Mouse (Mus musculus) neural tube, embryonic 15.5 days (tissue): ENCODE measurements around the gene Klk14. TPM values are rescaled to one million over a fixed set of nuclear protein-coding genes. Genes with fewer than 3 reads are reported as not detected.
"Not testable (repeated sequence)": the region's sequence is repeated elsewhere in the genome, so short reads cannot be mapped to it uniquely, and the experiment has no call there.

Source experiments
- ATAC-seq: fragments of 200-750 bp; cut with Nextera tagmentation; 2 replicates; pipeline ENCODE4 v1.8.0; 2017; ENCODE audit warnings: mild to moderate bottlenecking, moderate TSS enrichment, moderate library complexity; ENCODE audit not compliant: low FRiP score
- H3K27ac ChIP-seq: fragments of 300-500 bp; sonication (generic); replicated peaks from 2 replicates; pipeline ENCODE4 v1.5.1; 2015; ENCODE audit warnings: mild to moderate bottlenecking, inconsistent platforms
- H3K27me3 ChIP-seq: fragments of 300-500 bp; sonication (generic); replicated peaks from 2 replicates; pipeline ENCODE4 v1.6.1; 2015; ENCODE audit warnings: inconsistent platforms
- H3K36me3 ChIP-seq: fragments of 300-500 bp; sonication (generic); 2 replicates; pipeline ENCODE4 v1.6.1; 2015; ENCODE audit warnings: inconsistent platforms
- H3K4me1 ChIP-seq: fragments of 300-500 bp; sonication (generic); 2 replicates; pipeline ENCODE4 v1.6.1; 2015; ENCODE audit warnings: inconsistent platforms
- H3K4me2 ChIP-seq: fragments of 300-500 bp; sonication (generic); 2 replicates; pipeline ENCODE4 v1.6.1; 2015; ENCODE audit warnings: inconsistent platforms, mild to moderate bottlenecking, moderate library complexity
- H3K4me3 ChIP-seq: fragments of 300-500 bp; sonication (generic); replicated peaks from 2 replicates; pipeline ENCODE4 v1.5.1; 2015; ENCODE audit warnings: mild to moderate bottlenecking, inconsistent platforms
- H3K9ac ChIP-seq: fragments of 300-500 bp; sonication (generic); replicated peaks from 2 replicates; pipeline ENCODE4 v1.6.1; 2015; ENCODE audit warnings: mild to moderate bottlenecking, inconsistent platforms
- H3K9me3 ChIP-seq: fragments of 300-500 bp; sonication (generic); replicated peaks from 2 replicates; pipeline ENCODE4 v1.6.1; 2016; ENCODE audit warnings: inconsistent platforms
- WGBS: fragments of 180-500 bp; shearing (Covaris S2); methylation state at CpG from one replicate; pipeline ENCODE4 v1.1.7; 2015; ENCODE audit warnings: mixed read lengths; 5-methylcytosine and 5-hydroxymethylcytosine counted together
- polyA plus RNA-seq: library from polyadenylated mRNA; unstranded; fragments of >200 nt; fragmentation: Nextera tagmentation; extraction: Ambion mirVana; gene quantifications from 2 replicates; pipeline ENCODE4 v1.2.1, GENCODE M21; 2015

The Klk14 gene
- polyA plus RNA-seq, 1 experiment from 2014 or later, result not detected

DNA sequence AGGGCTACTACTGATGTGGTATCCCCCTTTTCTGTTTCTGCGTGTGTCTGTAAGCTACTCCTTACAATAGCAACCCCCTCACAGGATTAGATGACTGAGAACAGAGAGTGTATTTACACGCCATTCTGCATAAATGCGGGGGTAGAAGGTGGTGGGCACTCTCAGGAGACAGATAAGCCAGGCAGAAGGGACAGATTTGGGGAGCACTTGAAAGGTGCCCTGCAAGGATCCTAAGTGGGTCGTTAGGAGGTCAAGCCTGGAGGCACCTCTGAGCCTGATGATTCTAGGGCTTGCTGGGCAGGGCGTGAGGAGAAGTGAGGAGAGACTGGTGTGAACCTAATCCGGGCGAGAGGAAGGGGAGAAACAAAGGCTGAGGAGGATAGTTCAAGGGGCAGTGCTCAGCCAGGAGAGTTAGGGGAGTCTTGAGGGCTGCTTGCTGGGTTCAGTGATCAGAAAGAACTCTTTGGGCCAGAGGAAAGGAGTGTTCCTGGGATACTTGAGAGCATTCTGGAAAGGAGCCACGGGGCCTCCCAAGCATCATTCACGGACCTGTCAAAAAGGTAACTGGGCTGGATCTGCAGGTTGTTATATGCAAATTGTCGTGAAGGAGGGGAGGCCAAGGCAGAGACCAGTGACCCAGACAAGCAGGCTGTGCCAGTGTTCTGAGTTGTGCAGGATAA is 17.5 kb upstream of the Klk14 start:
- H3K4me2 ChIP-seq, result peak overlapping the region; percentile 69
- H3K27me3 ChIP-seq, result no peaks in the 10 kb centered on the region
- peak overlapping the region; percentile 72 for H3K9ac ChIP-seq
- H3K4me1 ChIP-seq, result peaks cover 13% of the 10 kb centered on the region
- H3K27ac ChIP-seq, result peak overlapping the region; percentile 60; the same call in 1 of the 2 replicates
- ATAC-seq, result peak; percentile 30
- H3K36me3 ChIP-seq, result peaks cover 34% of the 10 kb centered on the region
- 16% methylated on average over 10 of the region's 10 CpGs for WGBS
- H3K9me3 ChIP-seq, result no peaks in the 10 kb centered on the region
- H3K4me3 ChIP-seq, result peak overlapping the region; percentile 66

DNA sequence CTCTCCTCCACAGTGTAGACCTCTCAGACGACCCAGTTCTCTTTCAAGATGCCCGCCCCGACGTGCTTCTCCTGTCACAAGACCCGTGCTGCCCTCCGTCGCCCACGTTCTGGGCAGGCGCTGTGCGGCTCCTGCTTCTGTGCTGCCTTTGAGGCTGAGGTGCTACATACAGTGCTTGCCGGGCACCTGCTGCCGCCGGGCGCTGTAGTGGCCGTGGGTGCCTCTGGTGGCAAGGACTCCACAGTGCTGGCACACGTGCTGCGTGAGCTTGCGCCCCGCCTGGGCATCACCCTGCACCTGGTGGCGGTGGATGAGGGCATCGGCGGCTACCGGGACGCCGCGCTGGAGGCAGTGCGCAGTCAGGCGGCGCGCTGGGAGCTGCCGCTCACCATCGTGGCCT is 15.1 kb upstream of the Klk14 start:
- 94% methylated on average over 32 of the region's 32 CpGs for WGBS
- H3K4me3 ChIP-seq, result no peak overlapping the region
- no peak overlapping the region for H3K27ac ChIP-seq
- no peaks in the 10 kb centered on the region for H3K9me3 ChIP-seq
- no peaks in the 10 kb centered on the region for H3K27me3 ChIP-seq
- ATAC-seq, result no peak
- H3K4me1 ChIP-seq, result peaks cover 13% of the 10 kb centered on the region
- H3K9ac ChIP-seq, result no peak overlapping the region
- no peak overlapping the region for H3K4me2 ChIP-seq
- peaks cover 43% of the 10 kb centered on the region for H3K36me3 ChIP-seq

DNA sequence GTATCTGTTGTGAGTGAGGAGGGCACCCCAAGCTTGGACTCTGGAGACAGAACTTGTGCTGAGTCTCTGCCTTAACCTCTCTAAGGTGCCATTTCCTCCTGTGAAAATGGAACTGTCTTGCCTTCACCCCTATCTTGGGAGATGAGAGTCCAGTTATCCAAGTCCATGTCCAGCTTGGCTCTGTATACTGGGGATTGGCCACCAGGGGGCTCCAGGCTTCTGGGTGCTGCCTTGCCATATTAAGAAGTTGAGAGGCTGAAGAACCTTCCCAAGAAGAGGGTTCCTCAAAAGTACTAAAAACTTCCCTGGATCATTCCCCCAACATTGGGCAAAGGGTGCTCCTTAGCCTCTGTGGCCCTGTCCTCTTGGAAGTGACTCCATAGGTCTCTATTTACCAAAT is 11.7 kb upstream of the Klk14 start:
- Histone ChIP-seq H3K4me2 (no peak overlapping the region), H3K4me1 (no peaks in the 10 kb centered on the region), H3K4me3 (no peak overlapping the region), H3K27me3 (no peaks in the 10 kb centered on the region), H3K27ac (no peak overlapping the region), H3K36me3 (peaks cover 43% of the 10 kb centered on the region), H3K9ac (no peak overlapping the region), H3K9me3 (no peaks in the 10 kb centered on the region)
- no peak for ATAC-seq

DNA sequence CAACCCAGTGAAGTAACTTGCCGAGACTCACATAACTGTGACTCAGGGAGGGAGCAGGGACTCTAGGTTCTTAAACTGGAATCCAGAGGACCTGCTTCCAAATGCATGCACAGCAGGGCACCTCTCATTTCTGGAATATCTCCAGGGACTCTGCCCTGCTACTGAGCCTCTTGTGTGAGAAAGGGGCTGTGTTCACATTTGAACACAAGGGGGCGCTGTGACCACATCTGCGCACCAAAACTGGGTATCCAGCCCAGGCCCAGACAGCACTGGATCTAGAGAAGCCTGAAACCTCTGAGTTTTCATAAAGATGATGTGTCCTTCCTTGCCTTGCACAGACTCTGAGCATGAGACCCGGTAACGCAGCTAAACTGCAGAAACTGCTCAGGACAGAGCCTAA is 9.3 kb upstream of the Klk14 start:
- H3K4me1 ChIP-seq, result no peaks in the 10 kb centered on the region
- no peak overlapping the region for H3K4me2 ChIP-seq
- no peak overlapping the region for H3K9ac ChIP-seq
- no peaks in the 10 kb centered on the region for H3K27me3 ChIP-seq
- H3K9me3 ChIP-seq, result no peaks in the 10 kb centered on the region
- peak; percentile 67; the same call in 1 of the 2 replicates for ATAC-seq
- WGBS, result 21% methylated on average over 5 of the region's 5 CpGs
- no peak overlapping the region for H3K4me3 ChIP-seq
- H3K27ac ChIP-seq, result no peak overlapping the region
- H3K36me3 ChIP-seq, result peaks cover 27% of the 10 kb centered on the region

DNA sequence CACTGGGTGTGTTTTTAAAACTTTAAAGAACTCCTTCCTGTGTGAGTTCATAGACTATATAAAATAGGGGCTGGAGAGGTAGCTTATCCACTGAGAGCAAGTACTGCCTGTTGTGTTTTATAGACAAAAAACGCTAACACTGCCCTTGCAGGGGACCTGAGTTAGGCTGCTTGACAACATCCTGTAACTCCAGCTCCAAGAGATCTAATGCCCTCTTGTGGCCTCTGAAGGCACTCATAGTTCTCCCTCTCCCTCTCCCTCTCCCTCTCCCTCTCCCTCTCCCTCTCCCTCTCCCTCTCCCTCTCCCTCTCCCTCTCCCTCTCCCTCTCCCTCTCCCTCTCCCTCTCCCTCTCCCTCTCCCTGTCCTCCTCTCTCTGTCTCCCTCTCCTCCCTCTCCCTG is 7.7 kb upstream of the Klk14 start:
- not testable (repeated sequence) for H3K9ac ChIP-seq, ATAC-seq, H3K4me2 ChIP-seq, H3K27me3 ChIP-seq, H3K4me1 ChIP-seq, H3K4me3 ChIP-seq, H3K27ac ChIP-seq, H3K9me3 ChIP-seq
- H3K36me3 ChIP-seq, result peaks cover 11% of the 10 kb centered on the region
- 24% methylated on average over 1 of the region's 1 CpGs for WGBS

DNA sequence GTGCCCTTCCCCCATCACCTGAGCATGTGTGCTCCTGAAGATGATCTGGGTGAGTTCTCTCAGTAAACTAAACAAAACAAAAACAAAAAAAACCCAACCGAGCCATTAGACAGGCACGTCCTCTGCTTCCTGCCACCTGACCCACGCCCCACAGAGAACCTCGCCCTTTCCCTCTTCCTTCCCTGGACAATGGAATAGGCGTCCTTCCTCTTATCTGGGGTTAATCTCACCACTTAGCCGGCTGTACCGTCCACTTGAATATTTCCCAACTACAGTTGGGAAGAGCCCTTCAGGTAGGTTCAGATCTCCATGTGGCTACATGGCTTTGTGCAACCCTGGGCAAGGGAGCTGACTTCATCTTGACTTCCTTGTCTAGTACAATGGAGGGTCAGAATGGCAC is 5.1 kb upstream of the Klk14 start:
- 77% methylated on average over 7 of the region's 7 CpGs for WGBS
- Histone ChIP-seq H3K27ac (no peak overlapping the region), H3K4me1 (no peaks in the 10 kb centered on the region), H3K27me3 (no peaks in the 10 kb centered on the region), H3K9ac (no peak overlapping the region), H3K4me3 (no peak overlapping the region), H3K9me3 (no peaks in the 10 kb centered on the region), H3K4me2 (no peak overlapping the region), H3K36me3 (no peaks in the 10 kb centered on the region)
- ATAC-seq, result no peak

DNA sequence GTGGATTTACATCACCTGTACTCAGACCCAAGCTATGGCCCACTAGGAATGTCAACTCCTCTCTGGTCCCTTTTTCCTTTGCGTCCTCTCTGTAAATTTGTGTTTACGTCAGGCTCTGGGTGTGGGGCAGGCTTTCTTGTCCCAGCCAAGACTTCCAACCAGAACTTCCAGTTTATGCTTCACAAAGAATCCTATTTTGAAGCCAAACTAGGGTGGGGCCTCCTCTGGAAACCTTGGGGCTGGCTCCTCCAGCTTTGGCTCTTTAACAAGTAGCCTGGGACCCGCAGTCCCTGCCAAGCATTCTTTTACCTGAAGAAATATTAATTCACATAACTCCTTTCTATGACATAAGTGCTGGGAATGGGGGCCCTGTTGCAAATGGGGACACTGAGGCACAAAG is 19.8 kb downstream of the Klk14 start:
- no peak overlapping the region for H3K27ac ChIP-seq
- no peaks in the 10 kb centered on the region for H3K36me3 ChIP-seq
- no peak for ATAC-seq
- 92% methylated on average over 3 of the region's 3 CpGs for WGBS
- H3K9me3 ChIP-seq, result no peaks in the 10 kb centered on the region
- no peak overlapping the region for H3K4me2 ChIP-seq
- H3K4me1 ChIP-seq, result no peaks in the 10 kb centered on the region
- H3K9ac ChIP-seq, result no peak overlapping the region
- no peak overlapping the region for H3K4me3 ChIP-seq
- H3K27me3 ChIP-seq, result peaks cover 7% of the 10 kb centered on the region; the same call in 1 of the 2 replicates

DNA sequence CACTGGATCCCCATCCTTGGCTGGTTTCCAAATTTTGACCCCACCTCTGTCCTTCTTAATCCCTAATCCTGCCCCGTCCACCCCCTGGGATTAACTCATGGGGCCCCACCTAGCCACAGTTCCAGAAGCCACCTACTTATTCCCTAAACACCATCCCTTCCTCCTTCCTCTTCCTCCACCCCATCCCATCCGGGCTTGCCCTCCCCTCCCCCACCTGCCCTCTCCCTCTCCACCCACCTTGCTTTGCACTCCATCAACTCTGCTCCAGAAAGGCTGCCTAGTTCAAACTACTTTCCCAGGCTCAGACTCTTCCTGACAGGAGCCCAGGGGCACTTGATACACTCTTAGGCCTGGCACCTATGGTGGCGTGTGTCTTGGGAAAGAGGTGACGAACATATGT is 22.0 kb downstream of the Klk14 start, which contains the start of gene Klk13:
Klk13 (plus strand) TSS at position 301 of the 400 bp plus-strand sequence.
- H3K27me3 ChIP-seq, result peaks cover 7% of the 10 kb centered on the region; the same call in 1 of the 2 replicates
- no peaks in the 10 kb centered on the region for H3K9me3 ChIP-seq
- H3K27ac ChIP-seq, result no peak within 1 kb of the TSS
- H3K4me1 ChIP-seq, result no peaks in the 10 kb centered on the region
- no peak within 1 kb of the TSS for H3K4me3 ChIP-seq
- H3K4me2 ChIP-seq, result 0 out of 2 replicates have a peak within 1 kb of the TSS, but pooled peaks have one; percentile 15
- ATAC-seq, result no peak
- no peak within 1 kb of the TSS for H3K9ac ChIP-seq
- WGBS, result 65% methylated on average over 4 of the region's 4 CpGs
- H3K36me3 ChIP-seq, result no peaks in the 10 kb centered on the region

DNA sequence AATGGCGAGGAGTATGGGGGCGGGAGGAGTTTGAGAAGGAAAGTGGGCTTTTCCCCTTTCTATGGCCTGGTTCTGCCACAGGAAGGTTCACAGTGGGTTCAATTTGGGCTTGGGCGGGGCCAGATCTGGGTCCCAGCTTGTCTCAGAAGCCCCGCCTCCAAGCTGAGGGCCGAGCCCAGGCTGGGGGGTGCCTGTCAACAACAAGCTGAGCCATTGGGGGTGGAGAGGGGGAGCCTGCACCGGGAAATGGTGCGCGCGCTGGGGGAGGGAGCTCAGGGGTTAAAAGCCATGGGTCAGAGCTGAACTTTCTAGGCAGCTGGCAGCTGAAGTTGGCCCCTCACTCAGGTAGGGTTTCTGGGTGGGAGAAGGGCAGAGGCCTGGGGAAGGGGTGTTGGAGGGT is 22.7 kb downstream of the Klk14 start:
- Histone ChIP-seq H3K4me1 (no peaks in the 10 kb centered on the region), H3K36me3 (no peaks in the 10 kb centered on the region), H3K27ac (no peak overlapping the region), H3K4me3 (no peak overlapping the region), H3K27me3 (peaks cover 7% of the 10 kb centered on the region; the same call in 1 of the 2 replicates), H3K9me3 (no peaks in the 10 kb centered on the region), H3K4me2 (0 out of 2 replicates have a peak overlapping the region, but pooled peaks have one; percentile 15), H3K9ac (no peak overlapping the region)
- 13% methylated on average over 9 of the region's 9 CpGs for WGBS
- no peak for ATAC-seq

DNA sequence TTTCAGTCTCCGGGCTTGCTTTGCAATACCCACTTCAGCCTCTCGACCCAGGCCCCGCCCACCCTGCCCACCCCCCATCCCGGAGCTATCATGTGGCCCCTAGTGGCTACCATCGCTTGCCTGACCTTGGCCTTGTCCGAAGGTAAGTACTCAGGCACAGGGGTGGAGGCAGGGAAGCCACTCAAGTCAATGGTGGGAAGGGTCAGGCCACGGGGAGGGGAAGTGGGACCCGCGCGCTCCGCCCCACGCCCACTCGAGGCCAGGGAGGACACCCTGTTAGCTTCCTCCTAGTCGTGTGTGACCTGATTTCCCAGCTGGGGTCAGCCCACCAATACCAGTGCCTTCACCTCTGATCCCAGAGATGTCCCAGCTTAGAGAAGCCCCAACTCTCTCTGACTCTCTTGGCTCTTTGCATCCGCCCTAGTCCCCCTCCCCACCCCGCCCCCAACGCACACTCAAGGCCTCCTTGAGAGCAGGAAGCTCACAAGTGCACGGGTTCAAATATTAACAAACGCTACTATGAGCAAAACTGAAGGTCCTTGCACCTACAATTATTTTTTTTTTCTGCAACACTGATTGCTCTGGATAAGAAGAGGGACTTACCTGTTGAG is 23.6 kb downstream of the Klk14 start:
- Histone ChIP-seq H3K4me3 (no peak overlapping the region), H3K9me3 (no peaks in the 10 kb centered on the region), H3K27me3 (peaks cover 7% of the 10 kb centered on the region; the same call in 1 of the 2 replicates), H3K27ac (no peak overlapping the region), H3K36me3 (no peaks in the 10 kb centered on the region), H3K4me2 (peak overlapping the region; percentile 25; the same call in 1 of the 2 replicates), H3K9ac (no peak overlapping the region), H3K4me1 (no peaks in the 10 kb centered on the region)
- WGBS, result 10% methylated on average over 19 of the region's 19 CpGs
- ATAC-seq, result no peak
